Mouse (Mus musculus) heart, embryonic 15.5 days (tissue): ENCODE data around the gene Kirrel3. TPM values are rescaled to one million over a fixed set of nuclear protein-coding genes. Genes with fewer than 3 reads are reported as not detected.

Experiments
- ATAC-seq: fragments of 200-750 bp; cut with Nextera tagmentation; replicated peaks from 2 replicates; pipeline ENCODE4 v1.8.0; 2017; ENCODE audit warnings: low read depth, moderate TSS enrichment; ENCODE audit not compliant: insufficient number of reproducible peaks, insufficient read depth, low FRiP score
- H3K27ac ChIP-seq: fragments of 300-500 bp; sonication (generic); 2 replicates; pipeline ENCODE4 v1.5.1; 2015; ENCODE audit warnings: mild to moderate bottlenecking, inconsistent platforms
- H3K27me3 ChIP-seq: fragments of 300-500 bp; sonication (generic); 2 replicates; pipeline ENCODE4 v1.6.1; 2015; ENCODE audit warnings: inconsistent platforms
- H3K36me3 ChIP-seq: fragments of 300-500 bp; sonication (generic); 2 replicates; pipeline ENCODE4 v1.6.1; 2015; ENCODE audit warnings: mild to moderate bottlenecking, inconsistent platforms
- H3K4me1 ChIP-seq: fragments of 300-500 bp; sonication (generic); replicated peaks from 2 replicates; pipeline ENCODE4 v1.6.1; 2015; ENCODE audit warnings: inconsistent platforms
- H3K4me2 ChIP-seq: fragments of 300-500 bp; sonication (generic); 2 replicates; pipeline ENCODE4 v1.6.1; 2015; ENCODE audit warnings: inconsistent platforms, mild to moderate bottlenecking, moderate library complexity
- H3K4me3 ChIP-seq: fragments of 300-500 bp; sonication (generic); 2 replicates; pipeline ENCODE4 v1.5.1; 2015; ENCODE audit warnings: mild to moderate bottlenecking, inconsistent platforms
- H3K9ac ChIP-seq: fragments of 300-500 bp; sonication (generic); 2 replicates; pipeline ENCODE4 v1.6.1; 2015; ENCODE audit warnings: mild to moderate bottlenecking, inconsistent platforms
- H3K9me3 ChIP-seq: fragments of 300-500 bp; sonication (generic); replicated peaks from 2 replicates; pipeline ENCODE4 v1.6.1; 2016; ENCODE audit warnings: inconsistent platforms
- WGBS: fragments of 180-500 bp; shearing (Covaris S2); methylation state at CpG from one replicate; pipeline ENCODE4 v1.1.7; 2015; ENCODE audit warnings: mixed read lengths; 5-methylcytosine and 5-hydroxymethylcytosine counted together
- polyA plus RNA-seq: library from polyadenylated mRNA; unstranded; fragments of >200 nt; fragmentation: Nextera tagmentation; extraction: Ambion mirVana; gene quantifications from 2 replicates; pipeline ENCODE4 v1.2.1, GENCODE M21; 2015

Gene Kirrel3
- polyA plus RNA-seq, 1 experiment from 2014 or later: 1.2 TPM

DNA sequence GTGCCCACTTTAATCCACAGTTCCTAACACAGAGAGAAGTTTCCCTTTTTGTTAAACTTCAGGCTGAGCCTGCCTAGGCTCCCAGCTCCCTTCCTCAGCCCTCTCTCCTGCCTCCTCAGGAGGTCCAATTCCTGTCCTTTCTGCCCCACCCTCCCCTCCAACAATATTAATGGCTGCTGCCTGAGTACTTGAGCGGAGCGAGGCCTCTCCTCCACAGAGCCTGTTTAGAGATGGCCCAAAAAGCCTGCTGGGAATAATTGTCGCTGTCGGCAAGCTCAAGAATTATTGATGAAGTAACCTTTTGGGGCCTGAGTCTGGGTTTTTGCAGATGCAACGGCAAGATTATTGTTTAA, 236.5 kb downstream of the Kirrel3 start:
- Histone ChIP-seq H3K4me3 (no peak overlapping the region), H3K27ac (no peak overlapping the region), H3K27me3 (no peaks in the 10 kb centered on the region), H3K9ac (no peak overlapping the region), H3K9me3 (no peaks in the 10 kb centered on the region), H3K4me2 (no peak overlapping the region), H3K36me3 (no peaks in the 10 kb centered on the region), H3K4me1 (peaks cover 13% of the 10 kb centered on the region; the same call in 1 of the 2 replicates)
- WGBS: 69% methylated on average over 5 of the region's 5 CpGs
- no peak for ATAC-seq

DNA sequence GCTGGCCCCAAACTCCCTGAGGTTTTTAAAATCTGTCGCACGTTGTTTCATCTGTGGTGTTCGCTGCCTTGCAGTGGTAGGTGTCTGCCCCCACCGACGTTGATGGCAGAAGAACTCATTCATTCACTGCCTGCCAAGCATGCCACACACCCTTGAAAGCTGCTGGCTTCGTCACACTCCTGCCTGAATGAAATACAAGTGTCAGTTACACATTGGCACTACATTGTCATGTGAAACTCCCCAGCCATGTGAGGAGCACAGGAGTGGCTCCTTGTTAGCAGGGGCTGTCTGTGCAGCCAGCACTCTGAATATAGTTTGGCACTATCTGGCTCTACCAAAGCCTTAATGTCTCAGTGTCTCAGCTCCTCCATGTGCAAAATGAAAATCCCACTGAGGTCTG, 246.8 kb downstream of the Kirrel3 start:
- Histone ChIP-seq H3K4me3 (no peak overlapping the region), H3K36me3 (no peaks in the 10 kb centered on the region), H3K27ac (no peak overlapping the region), H3K9ac (no peak overlapping the region), H3K4me1 (no peaks in the 10 kb centered on the region), H3K27me3 (no peaks in the 10 kb centered on the region), H3K4me2 (no peak overlapping the region), H3K9me3 (no peaks in the 10 kb centered on the region)
- no peak for ATAC-seq
- WGBS: 51% methylated on average over 6 of the region's 6 CpGs

DNA sequence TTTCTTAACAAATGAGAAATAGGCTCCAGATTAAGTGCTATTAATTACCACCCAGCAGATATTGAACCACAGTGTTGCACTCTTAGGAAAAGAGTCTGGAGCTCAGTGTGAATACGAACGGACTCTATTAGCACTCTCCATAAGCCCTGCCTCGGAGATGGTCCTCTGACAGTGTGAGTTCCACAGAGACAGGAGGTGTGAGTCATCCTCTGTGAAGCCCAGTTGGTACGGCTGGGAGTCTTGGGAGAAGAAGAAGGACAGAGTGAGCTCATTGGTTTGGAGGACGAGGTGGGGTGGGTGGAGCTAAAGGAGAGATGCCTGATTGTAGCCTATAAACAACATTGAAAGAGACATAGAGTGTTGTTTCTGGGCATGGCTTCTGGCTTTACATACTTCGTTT, 247.9 kb downstream of the Kirrel3 start:
- ATAC-seq: no peak
- WGBS: 59% methylated on average over 6 of the region's 6 CpGs
- Histone ChIP-seq H3K4me2 (no peak overlapping the region), H3K4me3 (no peak overlapping the region), H3K27ac (no peak overlapping the region), H3K36me3 (no peaks in the 10 kb centered on the region), H3K27me3 (no peaks in the 10 kb centered on the region), H3K9me3 (no peaks in the 10 kb centered on the region), H3K9ac (no peak overlapping the region), H3K4me1 (no peaks in the 10 kb centered on the region)

DNA sequence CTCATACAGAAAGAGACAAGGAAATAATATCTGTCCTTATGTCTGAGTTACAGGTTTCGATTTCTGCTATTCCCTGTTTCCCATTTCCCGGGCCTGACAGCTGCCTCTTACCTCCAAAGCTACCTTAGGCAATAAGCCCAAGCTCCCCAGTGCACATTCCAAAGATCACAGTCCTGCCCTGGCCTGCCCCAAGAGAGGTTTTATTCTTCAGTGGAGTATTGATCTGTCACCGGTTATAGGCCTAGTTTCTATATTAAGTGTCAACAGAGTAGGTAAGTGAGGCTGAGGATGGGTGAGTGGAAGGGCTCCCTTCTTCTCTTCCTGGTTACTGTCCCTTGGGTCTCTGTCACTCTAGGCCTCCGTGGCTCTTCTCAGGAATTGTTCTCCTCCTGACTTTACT, 249.3 kb downstream of the Kirrel3 start:
- no peak overlapping the region for H3K4me2 ChIP-seq
- no peaks in the 10 kb centered on the region for H3K4me1 ChIP-seq
- no peak overlapping the region for H3K27ac ChIP-seq
- ATAC-seq: no peak
- H3K27me3 ChIP-seq: no peaks in the 10 kb centered on the region
- no peaks in the 10 kb centered on the region for H3K9me3 ChIP-seq
- WGBS: 81% methylated on average over 4 of the region's 4 CpGs
- H3K36me3 ChIP-seq: no peaks in the 10 kb centered on the region
- no peak overlapping the region for H3K9ac ChIP-seq
- no peak overlapping the region for H3K4me3 ChIP-seq

DNA sequence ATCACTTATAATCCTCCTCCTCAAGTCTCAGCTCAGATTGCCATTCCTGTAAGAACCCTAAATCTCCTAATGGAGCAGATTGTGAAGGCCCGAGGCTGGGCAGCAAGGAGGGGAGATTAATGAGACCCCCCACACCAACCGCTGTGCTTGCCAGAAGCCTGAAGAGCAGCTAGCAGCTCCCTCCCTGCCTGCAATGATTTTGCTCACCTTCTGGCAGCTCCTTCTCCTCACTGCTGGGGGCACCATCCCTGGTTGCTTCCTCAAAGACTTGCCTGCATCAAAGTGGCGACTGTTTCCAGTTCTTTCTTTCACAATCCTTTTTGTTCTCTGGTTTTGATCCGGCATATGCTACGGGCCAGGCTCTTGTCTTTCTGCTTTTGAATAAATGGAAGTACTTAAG, 253.7 kb downstream of the Kirrel3 start:
- Histone ChIP-seq H3K4me3 (no peak overlapping the region), H3K4me2 (no peak overlapping the region), H3K4me1 (no peaks in the 10 kb centered on the region), H3K9ac (no peak overlapping the region), H3K9me3 (no peaks in the 10 kb centered on the region), H3K27me3 (no peaks in the 10 kb centered on the region), H3K36me3 (no peaks in the 10 kb centered on the region), H3K27ac (no peak overlapping the region)
- 56% methylated on average over 5 of the region's 5 CpGs for WGBS
- ATAC-seq: no peak

DNA sequence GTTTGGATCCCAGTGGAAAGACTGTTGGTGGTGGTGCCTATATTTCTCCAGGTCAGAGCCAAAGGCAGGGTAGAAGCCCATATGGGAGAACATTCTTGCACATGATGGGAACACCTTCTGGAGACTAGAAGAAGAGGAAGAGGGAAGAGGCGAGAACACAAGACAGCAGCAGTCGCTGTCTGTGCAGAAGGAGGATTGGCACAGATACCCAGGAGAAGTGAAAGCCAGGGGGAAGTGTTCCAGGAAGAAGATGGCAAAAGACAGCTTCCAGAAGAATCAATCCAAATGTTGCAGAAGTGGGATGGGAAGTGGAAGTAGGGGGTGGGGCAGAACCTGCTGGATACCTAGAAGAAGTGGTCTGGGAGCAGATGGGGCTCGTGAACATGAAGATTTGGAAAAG, 255.1 kb downstream of the Kirrel3 start:
- H3K9me3 ChIP-seq: no peaks in the 10 kb centered on the region
- no peaks in the 10 kb centered on the region for H3K36me3 ChIP-seq
- ATAC-seq: no peak
- no peaks in the 10 kb centered on the region for H3K4me1 ChIP-seq
- H3K27me3 ChIP-seq: no peaks in the 10 kb centered on the region
- 84% methylated on average over 3 of the region's 3 CpGs for WGBS
- H3K4me2 ChIP-seq: no peak overlapping the region
- H3K4me3 ChIP-seq: no peak overlapping the region
- H3K9ac ChIP-seq: no peak overlapping the region
- H3K27ac ChIP-seq: no peak overlapping the region

DNA sequence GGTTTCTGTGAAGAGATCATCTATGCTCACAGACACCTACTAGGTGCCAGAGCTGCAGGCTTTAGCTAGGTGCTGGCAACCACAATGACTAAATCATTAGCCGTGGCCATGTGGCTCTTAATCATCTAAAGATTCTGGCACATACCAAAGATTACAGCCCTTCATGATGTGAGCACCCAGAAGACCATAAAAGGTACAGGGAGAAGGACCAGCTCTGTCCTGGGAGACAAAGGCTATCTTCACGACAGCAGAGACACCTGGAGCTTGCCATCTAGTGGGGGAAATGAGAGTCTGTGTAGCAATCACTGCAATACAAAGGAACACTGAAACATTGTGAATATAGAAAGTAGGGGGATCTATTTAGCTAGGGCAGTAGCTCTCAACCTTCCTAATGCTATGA, 262.3 kb downstream of the Kirrel3 start:
- Histone ChIP-seq H3K4me1 (peaks cover 24% of the 10 kb centered on the region), H3K9me3 (no peaks in the 10 kb centered on the region), H3K27me3 (no peaks in the 10 kb centered on the region), H3K4me2 (no peak overlapping the region), H3K27ac (no peak overlapping the region), H3K36me3 (no peaks in the 10 kb centered on the region), H3K4me3 (no peak overlapping the region), H3K9ac (no peak overlapping the region)
- ATAC-seq: no peak
- 25% methylated on average over 2 of the region's 2 CpGs for WGBS

DNA sequence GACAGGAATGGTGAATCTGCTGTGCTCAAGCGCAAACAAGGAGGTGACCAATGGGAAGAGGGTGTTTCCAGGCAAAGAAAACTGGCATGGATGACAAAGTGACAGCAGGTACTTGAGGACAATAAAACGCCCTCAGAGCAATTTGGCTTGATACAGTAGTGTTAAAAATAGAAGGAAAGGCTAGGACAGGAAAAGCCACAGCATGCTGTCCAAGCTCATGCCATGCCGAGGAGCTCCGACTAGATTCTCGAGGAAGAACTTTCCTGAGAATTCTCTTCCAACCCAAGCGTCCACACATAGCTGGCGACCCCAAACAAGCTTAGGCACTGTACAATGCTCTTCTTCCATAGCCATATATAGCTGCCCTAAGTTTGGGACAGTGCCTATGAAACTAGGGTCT, 263.5 kb downstream of the Kirrel3 start:
- peaks cover 24% of the 10 kb centered on the region for H3K4me1 ChIP-seq
- no peak; the same call in 1 of the 2 replicates for ATAC-seq
- H3K9me3 ChIP-seq: no peaks in the 10 kb centered on the region
- H3K4me2 ChIP-seq: no peak overlapping the region
- no peaks in the 10 kb centered on the region for H3K36me3 ChIP-seq
- H3K9ac ChIP-seq: no peak overlapping the region
- H3K4me3 ChIP-seq: no peak overlapping the region
- whole genome bisulfite sequencing: 59% methylated on average over 7 of the region's 7 CpGs
- no peaks in the 10 kb centered on the region; the same call in 1 of the 2 replicates for H3K27me3 ChIP-seq
- H3K27ac ChIP-seq: peak overlapping the region; percentile 45

DNA sequence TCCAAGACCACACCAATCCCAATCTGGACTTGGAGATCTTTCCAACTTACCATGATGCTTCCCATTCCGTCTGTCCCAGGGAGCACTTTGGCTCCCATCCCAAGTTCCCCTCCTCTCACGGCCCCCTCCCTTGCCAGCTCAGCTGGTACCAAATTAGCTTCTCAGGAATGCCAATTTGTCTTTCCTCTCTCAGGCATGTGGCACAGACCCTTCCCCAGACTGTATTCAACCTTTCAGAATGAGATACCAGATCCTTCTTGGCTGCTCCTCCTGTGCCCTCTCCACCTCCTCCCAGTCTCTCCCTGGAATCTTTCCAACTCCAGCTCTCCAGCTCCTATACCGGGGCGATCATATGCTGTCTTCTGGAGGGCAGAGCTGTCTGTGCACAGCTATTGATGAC, 264.2 kb downstream of the Kirrel3 start:
- H3K4me1 ChIP-seq: peaks cover 24% of the 10 kb centered on the region
- H3K4me3 ChIP-seq: no peak overlapping the region
- H3K4me2 ChIP-seq: 0 out of 2 replicates have a peak overlapping the region, but pooled peaks have one; percentile 13
- 0 out of 2 replicates have a peak overlapping the region, but pooled peaks have one; percentile 45 for H3K27ac ChIP-seq
- H3K9me3 ChIP-seq: no peaks in the 10 kb centered on the region
- no peak for ATAC-seq
- H3K27me3 ChIP-seq: no peaks in the 10 kb centered on the region; the same call in 1 of the 2 replicates
- no peak overlapping the region for H3K9ac ChIP-seq
- H3K36me3 ChIP-seq: no peaks in the 10 kb centered on the region
- 19% methylated on average over 4 of the region's 4 CpGs for WGBS

DNA sequence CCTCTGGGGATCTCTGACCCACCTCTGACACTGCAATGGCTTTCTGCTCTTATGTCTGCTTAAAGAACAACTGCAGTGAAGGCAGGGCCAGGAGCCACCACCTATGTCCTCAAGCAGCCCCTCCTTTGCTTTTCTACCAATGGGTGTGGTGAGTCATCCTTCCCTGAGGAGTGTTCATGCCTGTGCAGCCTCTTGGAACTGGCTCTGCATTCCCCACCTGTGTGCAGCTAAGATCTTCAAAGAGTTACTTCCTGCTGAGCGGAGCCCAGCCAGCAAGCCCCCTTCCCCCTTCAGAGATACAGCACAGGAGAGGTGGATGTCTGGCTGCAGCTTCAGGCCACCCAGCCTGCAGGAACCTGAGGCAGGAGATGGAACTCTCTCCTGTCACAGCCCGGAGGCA, 265.2 kb downstream of the Kirrel3 start:
- H3K4me2 ChIP-seq: no peak overlapping the region
- WGBS: 41% methylated on average over 2 of the region's 2 CpGs

DNA sequence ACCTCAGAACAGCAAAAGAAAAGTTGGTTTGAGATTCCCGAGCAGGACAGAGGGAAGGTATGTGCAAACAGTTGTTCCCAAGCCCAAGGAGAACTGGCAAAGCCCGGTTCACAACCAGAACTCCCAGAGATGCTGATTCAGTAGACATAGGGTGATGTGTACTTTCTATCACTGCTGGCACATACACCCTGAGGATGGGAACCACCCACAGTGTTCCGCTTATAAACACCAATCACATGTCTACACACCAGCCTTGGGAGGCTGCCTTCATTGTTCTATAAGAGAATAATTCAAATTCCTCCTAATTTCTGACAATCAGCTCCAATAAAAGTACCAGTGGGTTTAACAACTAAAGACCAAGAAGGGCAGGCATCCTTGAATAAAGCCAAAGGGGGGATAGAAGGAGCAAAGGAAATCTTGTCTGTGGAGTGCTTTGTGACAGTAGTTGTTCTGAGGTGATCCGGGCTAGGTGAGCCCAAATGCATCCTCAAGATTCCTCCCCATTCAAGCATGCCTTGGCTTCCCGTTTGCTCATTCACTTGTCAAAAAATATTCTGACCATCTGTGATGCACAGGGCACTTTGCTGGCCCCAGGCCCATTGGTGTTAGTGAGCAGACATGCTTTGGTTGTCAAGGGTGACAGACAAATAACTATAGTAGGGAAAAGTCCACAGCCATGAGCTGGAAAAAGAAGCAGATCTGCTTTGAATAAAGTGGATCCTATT, 266.5 kb downstream of the Kirrel3 start:
- peaks cover 24% of the 10 kb centered on the region for H3K4me1 ChIP-seq
- no peak overlapping the region for H3K9ac ChIP-seq
- no peak overlapping the region for H3K27ac ChIP-seq
- no peak for ATAC-seq
- no peaks in the 10 kb centered on the region for H3K36me3 ChIP-seq
- WGBS: 79% methylated on average over 5 of the region's 5 CpGs
- no peaks in the 10 kb centered on the region for H3K9me3 ChIP-seq
- H3K4me2 ChIP-seq: no peak overlapping the region
- no peak overlapping the region for H3K4me3 ChIP-seq
- no peaks in the 10 kb centered on the region; the same call in 1 of the 2 replicates for H3K27me3 ChIP-seq

More for the DNA sequence above, 265.2 kb downstream of the Kirrel3 start:
- Histone ChIP-seq H3K27ac (no peak overlapping the region), H3K9me3 (no peaks in the 10 kb centered on the region), H3K9ac (no peak overlapping the region), H3K4me1 (peaks cover 24% of the 10 kb centered on the region), H3K4me3 (no peak overlapping the region), H3K36me3 (no peaks in the 10 kb centered on the region), H3K27me3 (no peaks in the 10 kb centered on the region; the same call in 1 of the 2 replicates)
- ATAC-seq: no peak

DNA sequence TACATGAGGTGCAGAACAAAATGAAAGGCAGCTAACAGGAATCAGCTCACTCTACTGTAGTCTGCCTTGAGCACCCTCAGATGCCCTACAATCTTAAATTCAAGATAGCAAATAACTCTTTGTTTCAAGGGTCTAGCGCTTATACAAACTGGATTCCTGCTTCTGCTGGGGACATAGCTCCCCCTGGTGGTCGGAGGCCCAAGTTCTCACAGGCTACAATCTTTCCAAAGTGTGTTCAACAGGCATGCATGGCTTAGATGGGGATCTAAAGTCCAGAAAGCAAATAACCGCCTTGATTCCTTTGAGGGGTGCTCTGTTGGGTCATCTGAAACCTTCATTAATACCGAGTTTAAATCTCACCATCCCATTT, 267.1 kb downstream of the Kirrel3 start:
- 22% methylated on average over 4 of the region's 4 CpGs for WGBS
- H3K27me3 ChIP-seq: no peaks in the 10 kb centered on the region; the same call in 1 of the 2 replicates
- ATAC-seq: no peak
- H3K4me2 ChIP-seq: no peak overlapping the region
- H3K9ac ChIP-seq: no peak overlapping the region
- no peaks in the 10 kb centered on the region for H3K36me3 ChIP-seq
- no peaks in the 10 kb centered on the region for H3K9me3 ChIP-seq
- no peak overlapping the region for H3K4me3 ChIP-seq
- H3K4me1 ChIP-seq: peaks cover 24% of the 10 kb centered on the region
- H3K27ac ChIP-seq: no peak overlapping the region
